Mouse (Mus musculus) liver, adult 2 months (tissue): ENCODE results near the gene Lmx1b.

Experiments
- CTCF ChIP-seq: fragments of 200-500 bp; IDR thresholded peaks from 2 replicates; pipeline ENCODE4 v1.5.1; 2011; ENCODE audit warnings: low read depth, low read length, control low read depth
- POLR2A ChIP-seq: fragments of 200-500 bp; IDR thresholded peaks from 2 replicates; pipeline ENCODE4 v1.6.1; 2011; ENCODE audit warnings: low read length, control low read depth; ENCODE audit not compliant: insufficient read depth; ENCODE audit errors: extremely low read depth

- TF ChIP-seq CTCF, result no peak
- no peak for TF ChIP-seq POLR2A
Observed at GRCm38 (mm10) chr2:33629641-33630040, 10.7 kb downstream of the Lmx1b start.
